Mouse (Mus musculus): Measurements from ENCODE around the gene Csf2. TPM values are rescaled to one million over a fixed set of nuclear protein-coding genes. Genes with fewer than 3 reads are reported as not detected.

Csf2 gene
- polyA plus RNA-seq, 1 experiment from 2014 or later = not detected

GRCm38 (mm10) chr11:54201881-54202685, 47.4 kb downstream of the Csf2 start:
- no peaks in the 10 kb centered on the region for H3K36me3 ChIP-seq
- H3K9ac ChIP-seq = no peak overlapping the region
- 73% methylated on average over 3 of the region's 3 CpGs for WGBS
- H3K27me3 ChIP-seq = no peaks in the 10 kb centered on the region
- no peak overlapping the region for H3K4me3 ChIP-seq
- no peak overlapping the region for H3K4me2 ChIP-seq
- H3K4me1 ChIP-seq (replicated peaks) = no peaks in the 10 kb centered on the region
- no peak for ATAC-seq (ENCODE audit: low read depth)
- no peaks in the 10 kb centered on the region for H3K9me3 ChIP-seq
- no peak overlapping the region for H3K27ac ChIP-seq (replicated peaks)

- Histone ChIP-seq H3K36me3 (no peaks in the 10 kb centered on the region), H3K27me3 (no peaks in the 10 kb centered on the region), H3K9ac (no peak overlapping the region), H3K9me3 (no peaks in the 10 kb centered on the region), H3K4me3 (no peak overlapping the region), H3K4me1 (replicated peaks) (no peaks in the 10 kb centered on the region), H3K4me2 (no peak overlapping the region), H3K27ac (replicated peaks) (no peak overlapping the region)
- 87% methylated on average over 5 of the region's 5 CpGs for WGBS
- ATAC-seq (ENCODE audit: low read depth) = no peak
These were observed 48.1 kb downstream of the Csf2 start for GRCm38 (mm10) chr11:54201287-54201773.

Other genes starting within 250 kb of the Csf2 start
- gene Slc22a4, start 221.6 kb downstream of the Csf2 start, polyA plus RNA-seq (2015; fragmentation: Nextera tagmentation; extraction: Ambion mirVana) = 1.7 and 2.0 TPM in 2 replicates
- 33.0 and 37.2 TPM in 2 replicates for gene Pdlim4, start 180.7 kb downstream of the Csf2 start, polyA plus RNA-seq (2015; fragmentation: Nextera tagmentation; extraction: Ambion mirVana)
- gene P4ha2, start 149.6 kb downstream of the Csf2 start, polyA plus RNA-seq (2015; fragmentation: Nextera tagmentation; extraction: Ambion mirVana) = 12.6 and 16.1 TPM in 2 replicates
- not detected in 2 replicates for gene Il3, start 17.6 kb upstream of the Csf2 start, polyA plus RNA-seq (2015; fragmentation: Nextera tagmentation; extraction: Ambion mirVana)
- 32.2 and 37.0 TPM in 2 replicates for gene Acsl6, start 54.1 kb upstream of the Csf2 start, polyA plus RNA-seq (2015; fragmentation: Nextera tagmentation; extraction: Ambion mirVana)
- not detected in 2 replicates for gene Meikin, start 121.0 kb upstream of the Csf2 start, polyA plus RNA-seq (2015; fragmentation: Nextera tagmentation; extraction: Ambion mirVana)
- 9.6 and 10.4 TPM in 2 replicates for gene Fnip1, start 188.5 kb upstream of the Csf2 start, polyA plus RNA-seq (2015; fragmentation: Nextera tagmentation; extraction: Ambion mirVana)